Mouse (Mus musculus): ENCODE data around the gene Ribc1. TPM values are rescaled to one million over a fixed set of nuclear protein-coding genes. Genes with fewer than 3 reads are reported as not detected.

The Ribc1 gene
- polyA plus RNA-seq, 1 experiment from 2014 or later, result 2.1 TPM

DNA sequence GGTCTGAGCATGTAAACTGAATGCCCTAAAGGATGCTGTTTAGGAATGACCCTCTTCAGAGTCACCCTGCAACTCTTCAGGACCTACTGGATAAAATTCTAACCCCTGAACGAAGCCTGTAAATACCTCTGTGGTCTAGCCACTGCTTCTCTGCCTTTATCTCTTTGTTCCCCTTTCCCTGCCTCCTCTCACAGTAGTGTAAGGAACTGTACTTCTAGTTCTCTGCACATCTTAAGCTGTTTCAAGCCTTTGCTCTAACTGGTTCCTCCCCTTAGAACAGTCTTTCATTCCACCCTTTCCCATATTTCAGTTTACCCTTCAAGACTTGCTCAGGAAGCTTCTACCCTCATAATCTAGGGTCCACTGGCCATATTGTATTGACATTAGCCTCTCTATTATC is 8.2 kb downstream of the Ribc1 start:
- Histone ChIP-seq H3K36me3 (ENCODE audit: control insufficient read depth, insufficient read depth) (no peaks in the 10 kb centered on the region), H3K27me3 (ENCODE audit: control insufficient read depth, insufficient read depth, low read depth, low read length) (peaks cover 3% of the 10 kb centered on the region; the same call in 1 of the 2 replicates), H3K9me3 (replicated peaks; ENCODE audit: control insufficient read depth, low read length) (no peaks in the 10 kb centered on the region), H3K4me2 (ENCODE audit: low read depth, low read length) (no peak overlapping the region), H3K9ac (ENCODE audit: low read depth, low read length) (no peak overlapping the region), H3K4me3 (ENCODE audit: low read depth, low read length) (no peak overlapping the region), H3K27ac (ENCODE audit: low read length) (no peak overlapping the region), H3K4me1 (ENCODE audit: control insufficient read depth, low read depth, low read length) (no peaks in the 10 kb centered on the region)
- no peak for ATAC-seq (ENCODE audit: low read depth)
- WGBS (ENCODE audit: insufficient replicate concordance), result 50% methylated on average over 1 of the region's 1 CpGs

DNA sequence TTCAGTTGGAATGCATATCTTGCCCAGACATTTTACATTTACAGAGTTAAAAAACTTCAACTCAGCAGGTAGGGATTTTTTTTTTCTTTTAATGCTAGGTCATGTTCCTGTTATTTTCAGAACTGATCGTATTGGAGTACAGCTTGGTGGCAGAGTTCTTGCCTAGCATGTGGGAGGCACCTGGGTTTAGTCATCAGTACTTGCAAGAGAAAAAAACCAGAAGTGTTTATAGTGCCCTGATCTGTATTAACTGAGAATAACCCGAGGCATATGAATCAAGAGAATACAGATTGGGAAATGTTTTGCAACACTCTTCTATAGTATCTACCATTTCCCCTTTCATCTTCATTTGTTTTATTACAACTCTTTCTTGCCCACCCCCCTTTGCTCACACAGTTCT is 13.2 kb downstream of the Ribc1 start:
- peaks cover 11% of the 10 kb centered on the region for H3K27me3 ChIP-seq (ENCODE audit: control insufficient read depth, insufficient read depth, low read depth, low read length)
- no peak overlapping the region for H3K9ac ChIP-seq (ENCODE audit: low read depth, low read length)
- H3K4me3 ChIP-seq (ENCODE audit: low read depth, low read length), result no peak overlapping the region
- no peaks in the 10 kb centered on the region for H3K9me3 ChIP-seq (replicated peaks; ENCODE audit: control insufficient read depth, low read length)
- ATAC-seq (ENCODE audit: low read depth), result no peak
- WGBS (ENCODE audit: insufficient replicate concordance), result 42% methylated on average over 2 of the region's 2 CpGs
- H3K4me2 ChIP-seq (ENCODE audit: low read depth, low read length), result peak overlapping the region; percentile 79
- H3K4me1 ChIP-seq (ENCODE audit: control insufficient read depth, low read depth, low read length), result no peaks in the 10 kb centered on the region
- H3K27ac ChIP-seq (ENCODE audit: low read length), result no peak overlapping the region
- no peaks in the 10 kb centered on the region for H3K36me3 ChIP-seq (ENCODE audit: control insufficient read depth, insufficient read depth)

DNA sequence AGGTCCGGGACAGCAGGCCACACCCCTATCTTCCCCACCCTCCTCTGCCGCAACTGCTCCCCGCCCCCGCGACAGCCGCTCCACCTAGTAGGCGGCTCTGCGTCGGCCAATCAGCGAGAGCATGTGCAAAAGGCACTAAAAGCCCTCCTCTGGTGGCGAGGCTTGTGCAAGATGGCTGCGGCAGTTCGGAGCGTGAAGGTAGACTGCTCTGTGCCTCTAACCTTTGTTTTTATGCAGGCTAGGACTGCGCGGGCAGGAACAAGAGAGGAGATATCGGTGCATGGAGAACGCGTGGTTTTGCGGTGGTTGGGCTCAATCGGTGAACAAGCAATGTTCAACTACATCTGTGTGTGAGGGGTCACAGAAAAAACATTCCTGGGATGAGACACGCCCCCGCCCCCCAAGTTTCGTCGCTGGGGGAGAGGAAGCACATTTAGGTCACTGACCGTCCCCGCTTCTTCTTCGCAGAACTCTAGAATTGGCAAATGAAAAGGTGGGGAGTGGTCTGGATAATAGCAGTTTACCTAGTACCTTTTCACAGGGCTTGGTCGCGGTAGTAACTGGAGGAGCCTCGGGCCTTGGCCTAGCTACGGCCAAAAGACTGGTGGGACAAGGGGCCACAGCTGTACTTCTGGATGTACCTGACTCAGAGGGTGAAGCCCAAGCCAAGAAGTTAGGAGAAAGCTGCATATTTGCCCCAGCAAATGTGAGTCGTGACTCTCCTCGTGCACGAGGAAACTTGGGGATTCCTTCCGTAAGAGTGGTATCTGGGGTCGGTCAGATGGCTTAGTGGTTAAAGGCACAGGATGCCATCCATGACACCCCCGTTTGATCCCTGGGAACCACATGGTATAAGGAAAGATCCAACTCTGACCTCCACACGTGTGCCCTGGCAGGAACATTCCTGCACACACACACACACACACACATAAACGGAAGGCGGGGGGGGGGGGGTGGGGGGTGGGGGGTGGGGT is 14.1 kb downstream of the Ribc1 start, which contains the start of gene Hsd17b10:
Gene Hsd17b10, plus strand, starts transcription at position 109 of the 974 bp plus-strand sequence.
- H3K9ac ChIP-seq (ENCODE audit: low read depth, low read length), result peak within 1 kb of the TSS; percentile 56
- H3K4me2 ChIP-seq (ENCODE audit: low read depth, low read length), result peak within 1 kb of the TSS; percentile 79
- no peaks in the 10 kb centered on the region for H3K36me3 ChIP-seq (ENCODE audit: control insufficient read depth, insufficient read depth)
- peak within 1 kb of the TSS; percentile 62 for H3K4me3 ChIP-seq (ENCODE audit: low read depth, low read length)
- H3K9me3 ChIP-seq (replicated peaks; ENCODE audit: control insufficient read depth, low read length), result no peaks in the 10 kb centered on the region
- 22% methylated on average over 39 of the region's 41 CpGs for WGBS (ENCODE audit: insufficient replicate concordance)
- peak; percentile 100 for ATAC-seq (ENCODE audit: low read depth)
- H3K27me3 ChIP-seq (ENCODE audit: control insufficient read depth, insufficient read depth, low read depth, low read length), result peaks cover 10% of the 10 kb centered on the region
- no peaks in the 10 kb centered on the region for H3K4me1 ChIP-seq (ENCODE audit: control insufficient read depth, low read depth, low read length)
- peak within 1 kb of the TSS; percentile 57 for H3K27ac ChIP-seq (ENCODE audit: low read length)

DNA sequence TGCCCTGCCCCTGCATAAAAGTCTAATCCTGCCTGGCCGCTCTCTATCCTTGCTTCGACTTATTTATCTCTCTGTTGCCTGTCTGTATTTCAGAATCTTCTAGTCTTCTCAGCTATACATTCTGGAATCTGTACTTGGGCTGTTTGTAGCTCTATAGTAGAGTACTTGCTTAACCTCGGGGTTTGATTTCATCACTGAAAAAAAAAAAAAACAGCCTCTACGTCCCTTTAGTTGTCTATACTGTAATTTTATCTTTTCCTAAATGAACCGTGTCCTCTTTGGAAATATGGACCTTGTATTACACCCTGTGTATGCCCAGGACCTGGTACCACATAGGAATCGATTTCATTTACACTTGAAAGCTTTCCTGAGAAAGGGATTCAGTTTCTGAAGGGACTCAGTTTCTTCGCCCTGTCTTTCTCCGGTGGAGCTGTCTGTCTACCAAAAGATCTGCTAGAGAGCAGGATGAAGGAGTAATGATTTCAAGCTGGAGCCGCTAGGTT is 14.9 kb downstream of the Ribc1 start:
- peaks cover 8% of the 10 kb centered on the region for H3K27me3 ChIP-seq (ENCODE audit: control insufficient read depth, insufficient read depth, low read depth, low read length)
- H3K27ac ChIP-seq (ENCODE audit: low read length), result peak overlapping the region; percentile 57
- no peak for ATAC-seq (ENCODE audit: low read depth)
- H3K4me2 ChIP-seq (ENCODE audit: low read depth, low read length), result peak overlapping the region; percentile 79
- peak overlapping the region; percentile 55; the same call in 1 of the 2 replicates for H3K9ac ChIP-seq (ENCODE audit: low read depth, low read length)
- H3K36me3 ChIP-seq (ENCODE audit: control insufficient read depth, insufficient read depth), result no peaks in the 10 kb centered on the region
- WGBS (ENCODE audit: insufficient replicate concordance), result 21% methylated on average over 9 of the region's 9 CpGs
- H3K4me3 ChIP-seq (ENCODE audit: low read depth, low read length), result peak overlapping the region; percentile 62
- H3K4me1 ChIP-seq (ENCODE audit: control insufficient read depth, low read depth, low read length), result no peaks in the 10 kb centered on the region
- H3K9me3 ChIP-seq (replicated peaks; ENCODE audit: control insufficient read depth, low read length), result no peaks in the 10 kb centered on the region

DNA sequence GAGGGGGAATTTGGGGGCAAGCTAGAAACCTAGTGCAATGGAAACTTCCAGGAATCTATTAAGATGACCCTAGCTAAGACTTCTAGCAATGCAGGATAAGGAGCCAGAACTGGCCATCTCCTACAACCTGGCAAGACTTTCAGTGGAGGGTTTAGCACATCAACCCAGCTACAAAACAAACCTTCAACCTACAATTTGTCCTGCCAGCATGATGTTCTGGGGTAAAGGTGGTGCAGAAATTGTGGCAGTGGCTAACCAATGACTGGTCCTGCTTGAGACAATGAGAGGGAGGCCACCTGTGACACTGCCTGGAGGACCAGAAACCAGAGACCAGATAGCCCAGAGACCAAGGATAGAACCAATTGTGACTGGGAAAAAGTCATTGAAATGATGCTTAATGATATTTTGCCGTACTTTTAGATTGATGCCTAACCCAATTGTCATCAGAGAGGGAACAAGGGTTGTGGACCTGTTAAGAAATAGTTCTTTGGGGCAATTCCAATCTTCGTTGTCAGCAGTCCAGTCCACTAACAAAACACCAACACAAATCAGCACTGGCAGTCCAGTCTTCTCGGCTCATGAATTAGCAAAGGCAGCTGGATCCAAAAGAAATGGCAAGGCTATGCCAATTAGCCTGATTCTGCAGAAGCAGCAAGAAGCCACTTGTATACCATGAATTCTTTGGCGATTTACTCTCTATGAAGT is 16.9 kb downstream of the Ribc1 start:
- H3K4me3 ChIP-seq (ENCODE audit: low read depth, low read length), result no peak overlapping the region
- H3K4me2 ChIP-seq (ENCODE audit: low read depth, low read length), result no peak overlapping the region
- H3K36me3 ChIP-seq (ENCODE audit: control insufficient read depth, insufficient read depth), result no peaks in the 10 kb centered on the region
- no peak for ATAC-seq (ENCODE audit: low read depth)
- H3K9me3 ChIP-seq (replicated peaks; ENCODE audit: control insufficient read depth, low read length), result no peaks in the 10 kb centered on the region
- no peaks in the 10 kb centered on the region for H3K4me1 ChIP-seq (ENCODE audit: control insufficient read depth, low read depth, low read length)
- WGBS (ENCODE audit: insufficient replicate concordance), result 53% methylated on average over 4 of the region's 4 CpGs
- no peak overlapping the region for H3K9ac ChIP-seq (ENCODE audit: low read depth, low read length)
- H3K27ac ChIP-seq (ENCODE audit: low read length), result no peak overlapping the region
- peaks cover 13% of the 10 kb centered on the region for H3K27me3 ChIP-seq (ENCODE audit: control insufficient read depth, insufficient read depth, low read depth, low read length)

Other genes starting within 250 kb of the Ribc1 start
- gene Huwe1, start 215.5 kb downstream of the Ribc1 start, polyA plus RNA-seq (2015; fragmentation: Nextera tagmentation; extraction: Ambion mirVana), result 11.5 and 13.3 TPM in 2 replicates
- 131 and 140 TPM in 2 replicates for gene Hsd17b10, start 14.4 kb downstream of the Ribc1 start, polyA plus RNA-seq (2015; fragmentation: Nextera tagmentation; extraction: Ambion mirVana)
- 48.5 and 50.0 TPM in 2 replicates for gene Smc1a, start 133 bp upstream of the Ribc1 start, polyA plus RNA-seq (2015; fragmentation: Nextera tagmentation; extraction: Ambion mirVana)
- gene Iqsec2, start 128.0 kb upstream of the Ribc1 start, polyA plus RNA-seq (2015; fragmentation: Nextera tagmentation; extraction: Ambion mirVana), result 1.8 and 2.7 TPM in 2 replicates
- 22.2 and 28.1 TPM in 2 replicates for gene Kdm5c, start 216.7 kb upstream of the Ribc1 start, polyA plus RNA-seq (2015; fragmentation: Nextera tagmentation; extraction: Ambion mirVana)